Mouse (Mus musculus) erythroblast, embryonic 14.5 days (primary cell): ENCODE results near the gene 1700049E17Rik1. TPM values are rescaled to one million over a fixed set of nuclear protein-coding genes. Genes with fewer than 3 reads are reported as not detected.
"Not testable (repeated sequence)": the region's sequence is repeated elsewhere in the genome, so short reads cannot be mapped to it uniquely, and the experiment has no call there.

Source experiments
- H3K27me3 ChIP-seq: 2 replicates; pipeline ENCODE4 v1.6.1; 2012; ENCODE audit warnings: inconsistent platforms; ENCODE audit not compliant: control insufficient read depth
- H3K36me3 ChIP-seq: 2 replicates; pipeline ENCODE4 v1.6.1; 2012; ENCODE audit warnings: mild to moderate bottlenecking, inconsistent platforms; ENCODE audit not compliant: control insufficient read depth
- H3K4me1 ChIP-seq: 2 replicates; pipeline ENCODE4 v1.6.1; 2012; ENCODE audit warnings: inconsistent platforms; ENCODE audit not compliant: control insufficient read depth
- H3K4me3 ChIP-seq: replicated peaks from 2 replicates; pipeline ENCODE3; 2012; ENCODE audit warnings: moderate library complexity, mild to moderate bottlenecking, inconsistent platforms
- H3K9me3 ChIP-seq: 2 replicates; pipeline ENCODE4 v1.6.1; 2012; ENCODE audit warnings: low read length, inconsistent platforms, mixed read lengths; ENCODE audit not compliant: control insufficient read depth
- polyA plus RNA-seq: library from polyadenylated mRNA; stranded (reverse); fragments of >175 nt; gene quantifications from 2 replicates; pipeline ENCODE4 v1.2.3, GENCODE M21; 2012

Gene 1700049E17Rik1
- not detected in 2 replicates for polyA plus RNA-seq

GRCm38 (mm10) chr14:41924649-41925048 lies at the start of gene 1700049E17Rik1:
TSS of gene 1700049E17Rik1 (plus strand) at chr14:41924949.
- H3K4me1 ChIP-seq, H3K4me3 ChIP-seq, H3K9me3 ChIP-seq, H3K27me3 ChIP-seq, H3K36me3 ChIP-seq: not testable (repeated sequence)

- not testable (repeated sequence) for H3K27me3 ChIP-seq, H3K4me1 ChIP-seq, H3K4me3 ChIP-seq, H3K9me3 ChIP-seq, H3K36me3 ChIP-seq
These were observed 17.6 kb upstream of the 1700049E17Rik1 start, which contains the start of gene Gm7980 for GRCm38 (mm10) chr14:41907190-41907589. TSS of gene Gm7980 (minus strand) at chr14:41907290.

GRCm38 (mm10) chr14:41943695-41944094 lies 18.9 kb downstream of the 1700049E17Rik1 start, which contains the start of gene 1700024B05Rik:
TSS of gene 1700024B05Rik (plus strand) at chr14:41943995.
- H3K27me3 ChIP-seq, H3K9me3 ChIP-seq, H3K4me1 ChIP-seq, H3K4me3 ChIP-seq, H3K36me3 ChIP-seq: not testable (repeated sequence)

- H3K9me3 ChIP-seq: peaks cover 11% of the 10 kb centered on the region
- not testable (repeated sequence) for H3K4me1 ChIP-seq, H3K27me3 ChIP-seq, H3K36me3 ChIP-seq, H3K4me3 ChIP-seq
These were observed 39.3 kb downstream of the 1700049E17Rik1 start for GRCm38 (mm10) chr14:41964095-41964494.

GRCm38 (mm10) chr14:41967827-41968226 lies 43.1 kb downstream of the 1700049E17Rik1 start, which contains the start of gene Gm6401:
TSS of gene Gm6401 (minus strand) at chr14:41967927.
- not testable (repeated sequence) for H3K4me1 ChIP-seq, H3K36me3 ChIP-seq, H3K4me3 ChIP-seq, H3K27me3 ChIP-seq
- H3K9me3 ChIP-seq: peaks cover 11% of the 10 kb centered on the region

GRCm38 (mm10) chr14:41968596-41968995 lies 43.8 kb downstream of the 1700049E17Rik1 start:
- not testable (repeated sequence) for H3K36me3 ChIP-seq, H3K27me3 ChIP-seq, H3K4me1 ChIP-seq, H3K4me3 ChIP-seq
- peaks cover 11% of the 10 kb centered on the region for H3K9me3 ChIP-seq

Other genes with a start within 250 kb of the 1700049E17Rik1 start
- gene Gm8068, start 223.1 kb upstream of the 1700049E17Rik1 start, polyA plus RNA-seq: not detected in 2 replicates
- gene Gm7929, start 174.3 kb upstream of the 1700049E17Rik1 start, polyA plus RNA-seq: not detected in 2 replicates
- not detected in 2 replicates for gene Gm47189, start 152.5 kb upstream of the 1700049E17Rik1 start, polyA plus RNA-seq
- not detected in 2 replicates for gene Gm7980, start 17.7 kb upstream of the 1700049E17Rik1 start, polyA plus RNA-seq
- not detected in 2 replicates for gene 1700024B05Rik, start 19.0 kb downstream of the 1700049E17Rik1 start, polyA plus RNA-seq
- gene Gm6401, start 43.0 kb downstream of the 1700049E17Rik1 start, polyA plus RNA-seq: not detected in 2 replicates
- not detected in 2 replicates for gene Gm3543, start 58.4 kb downstream of the 1700049E17Rik1 start, polyA plus RNA-seq
- gene Gm7951, start 192.4 kb downstream of the 1700049E17Rik1 start, polyA plus RNA-seq: not detected in 2 replicates
- not detected in 2 replicates for gene Gm17027, start 237.7 kb downstream of the 1700049E17Rik1 start, polyA plus RNA-seq